Mouse (Mus musculus) c-Kit-positive CD71-positive TER-119-positive erythroid progenitor cells, embryonic 14.5 days (primary cell): ENCODE measurements at regions not wholly inside any gene's neighbourhood (a gene's known extent, or its start where the extent isn't known, plus 50 kb on each side); places are given as distances from the start of the nearest gene placed in this dataset.

ENCODE experiments used
- DNase-seq: peaks from one replicate; pipeline ENCODE4 v3.0.0-alpha.2; 2013; ENCODE audit warnings: low spot score

GRCm38 (mm10) chr11:31748275-31748815 is 76.7 kb upstream of the Bod1 start:
- DNase-seq: no peak

- no peak for DNase-seq
These were observed 79.6 kb upstream of the Bod1 start for GRCm38 (mm10) chr11:31751274-31751673.

GRCm38 (mm10) chr11:31753211-31753610 is 81.5 kb upstream of the Bod1 start:
- DNase-seq: no peak

- DNase-seq: no peak
These were observed 82.1 kb upstream of the Bod1 start for GRCm38 (mm10) chr11:31753711-31754161.

- DNase-seq: no peak
These were observed 82.7 kb upstream of the Bod1 start for GRCm38 (mm10) chr11:31754416-31754815.

GRCm38 (mm10) chr11:31755858-31756257 is 84.2 kb upstream of the Bod1 start:
- no peak for DNase-seq

GRCm38 (mm10) chr11:31756355-31757145 is 84.9 kb upstream of the Bod1 start:
- no peak for DNase-seq

- DNase-seq: no peak
These were observed 88.4 kb upstream of the Bod1 start for GRCm38 (mm10) chr11:31759868-31760765.

GRCm38 (mm10) chr11:31763856-31764255 is 92.2 kb upstream of the Bod1 start:
- no peak for DNase-seq

- no peak for DNase-seq
These were observed 94.6 kb upstream of the Bod1 start for GRCm38 (mm10) chr11:31766296-31766695.

- DNase-seq: no peak
These were observed 96.2 kb upstream of the Bod1 start for GRCm38 (mm10) chr11:31767727-31768495.

- peak; percentile 86 for DNase-seq
These were observed 98.3 kb upstream of the Bod1 start for GRCm38 (mm10) chr11:31769804-31770654.

- no peak for DNase-seq
These were observed 99.2 kb upstream of the Bod1 start for GRCm38 (mm10) chr11:31770881-31771280.

- no peak for DNase-seq
These were observed 100.1 kb upstream of the Bod1 start for GRCm38 (mm10) chr11:31771491-31772439.

GRCm38 (mm10) chr11:31777531-31777930 is 94.5 kb upstream of the Cpeb4 start:
- DNase-seq: no peak

- no peak for DNase-seq
These were observed 93.2 kb upstream of the Cpeb4 start for GRCm38 (mm10) chr11:31778766-31779165.

GRCm38 (mm10) chr11:31779267-31779666 is 92.7 kb upstream of the Cpeb4 start:
- DNase-seq: no peak

GRCm38 (mm10) chr11:31780969-31781368 is 91.0 kb upstream of the Cpeb4 start:
- DNase-seq: peak; percentile 71

GRCm38 (mm10) chr11:31781605-31782004 is 90.4 kb upstream of the Cpeb4 start:
- DNase-seq: no peak
